Mouse (Mus musculus): Measurements from ENCODE around the gene Prickle1. TPM values are rescaled to one million over a fixed set of nuclear protein-coding genes. Genes with fewer than 3 reads are reported as not detected.

The Prickle1 gene
- polyA plus RNA-seq, 1 experiment: 5.9 TPM

DNA sequence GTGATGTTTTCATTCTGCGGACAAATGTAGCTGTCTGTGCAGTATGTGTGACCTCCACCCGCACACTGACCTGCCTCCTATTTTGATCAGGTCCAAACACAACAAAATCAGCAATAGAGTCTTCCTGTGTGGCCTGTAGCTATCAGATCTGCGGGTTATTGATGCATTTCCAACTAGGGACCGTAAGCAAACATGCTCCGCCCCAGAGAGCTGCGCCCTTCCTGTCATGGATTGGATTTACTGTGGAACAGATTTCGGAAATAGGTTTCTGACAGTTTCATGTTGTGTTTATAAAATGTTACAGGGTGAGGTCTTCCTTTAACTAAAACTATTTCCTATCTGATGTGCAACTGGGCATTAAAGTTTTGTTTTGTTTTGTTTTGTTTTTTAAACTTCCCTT, 109.6 kb downstream of the Prickle1 start:
- H3K27me3 ChIP-seq (replicated peaks; ENCODE audit: control insufficient read depth, insufficient read depth, low read length): no peaks in the 10 kb centered on the region
- no peak overlapping the region for H3K27ac ChIP-seq (ENCODE audit: insufficient read depth, low read depth, low read length)
- 56% methylated on average over 7 of the region's 7 CpGs for WGBS
- no peaks in the 10 kb centered on the region for H3K4me1 ChIP-seq (ENCODE audit: control insufficient read depth, insufficient read depth, low read length)
- DNase-seq: peak; percentile 81
- no peaks in the 10 kb centered on the region for H3K36me3 ChIP-seq (ENCODE audit: control insufficient read depth, insufficient read depth, low read length)
- TF ChIP-seq POLR2A (IDR thresholded peaks at IDR 0.05; ENCODE audit: low read depth, low read length): no peak
- no peak for TF ChIP-seq CTCF (conservative IDR thresholded peaks at IDR 0.05; ENCODE audit: insufficient read depth, insufficient read length, low read depth, low read length)
- no peak overlapping the region for H3K4me3 ChIP-seq (ENCODE audit: insufficient read depth, low read depth, low read length)

DNA sequence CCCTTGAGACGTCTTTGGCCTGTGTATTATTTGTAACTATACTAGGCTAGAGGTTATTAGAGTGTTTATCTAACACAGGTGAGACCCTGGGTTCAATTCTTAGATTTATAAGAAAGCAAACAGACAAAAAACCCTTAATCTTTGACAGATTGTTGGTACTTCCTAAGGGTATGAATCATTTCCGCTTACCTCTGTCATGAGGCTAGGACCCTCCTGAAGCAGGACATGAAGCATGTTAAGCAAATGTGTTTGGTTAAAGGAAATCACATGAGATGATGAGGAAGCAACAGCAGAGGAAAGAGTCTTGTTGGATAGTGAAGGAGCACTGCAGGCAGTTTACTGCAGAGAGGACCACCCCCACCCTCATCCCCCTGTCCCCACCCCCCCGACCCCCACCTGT, 110.4 kb downstream of the Prickle1 start:
- DNase-seq: no peak
- 71% methylated on average over 3 of the region's 3 CpGs for WGBS
- Histone ChIP-seq H3K4me3 (ENCODE audit: insufficient read depth, low read depth, low read length) (no peak overlapping the region), H3K27ac (ENCODE audit: insufficient read depth, low read depth, low read length) (no peak overlapping the region), H3K27me3 (replicated peaks; ENCODE audit: control insufficient read depth, insufficient read depth, low read length) (no peaks in the 10 kb centered on the region), H3K4me1 (ENCODE audit: control insufficient read depth, insufficient read depth, low read length) (no peaks in the 10 kb centered on the region), H3K36me3 (ENCODE audit: control insufficient read depth, insufficient read depth, low read length) (no peaks in the 10 kb centered on the region)
- TF ChIP-seq POLR2A (IDR thresholded peaks at IDR 0.05; ENCODE audit: low read depth, low read length): no peak
- no peak for TF ChIP-seq CTCF (conservative IDR thresholded peaks at IDR 0.05; ENCODE audit: insufficient read depth, insufficient read length, low read depth, low read length)

DNA sequence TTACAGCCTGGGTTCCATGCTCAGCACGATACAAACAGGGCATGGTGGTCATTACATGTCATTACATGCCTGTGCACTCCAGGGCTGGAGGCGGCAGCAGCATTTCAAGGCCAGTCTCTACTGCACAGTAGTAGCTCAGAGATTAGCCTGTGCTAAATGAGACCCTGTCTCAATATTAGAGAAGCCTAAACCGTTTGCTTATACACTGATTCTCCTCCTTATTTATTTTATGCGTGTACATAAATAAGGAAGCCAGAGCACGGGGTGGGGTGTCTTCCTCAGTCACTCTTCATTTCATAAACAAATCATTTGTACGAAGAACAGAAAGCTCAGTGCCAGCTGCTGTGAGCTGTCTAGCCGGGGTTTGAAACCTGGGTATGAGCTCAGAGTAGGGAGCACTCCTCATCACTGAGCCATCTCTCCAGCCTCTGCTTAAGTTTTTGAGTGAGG, 111.4 kb downstream of the Prickle1 start:
- Histone ChIP-seq H3K4me1 (ENCODE audit: control insufficient read depth, insufficient read depth, low read length) (no peaks in the 10 kb centered on the region), H3K4me3 (ENCODE audit: insufficient read depth, low read depth, low read length) (no peak overlapping the region), H3K27me3 (replicated peaks; ENCODE audit: control insufficient read depth, insufficient read depth, low read length) (no peaks in the 10 kb centered on the region), H3K27ac (ENCODE audit: insufficient read depth, low read depth, low read length) (no peak overlapping the region), H3K36me3 (ENCODE audit: control insufficient read depth, insufficient read depth, low read length) (no peaks in the 10 kb centered on the region)
- no peak for DNase-seq
- 80% methylated on average over 7 of the region's 7 CpGs for WGBS
- no peak for TF ChIP-seq POLR2A (IDR thresholded peaks at IDR 0.05; ENCODE audit: low read depth, low read length)
- TF ChIP-seq CTCF (conservative IDR thresholded peaks at IDR 0.05; ENCODE audit: insufficient read depth, insufficient read length, low read depth, low read length): 0 out of 2 replicates have a peak, but pooled peaks have one; percentile 15

DNA sequence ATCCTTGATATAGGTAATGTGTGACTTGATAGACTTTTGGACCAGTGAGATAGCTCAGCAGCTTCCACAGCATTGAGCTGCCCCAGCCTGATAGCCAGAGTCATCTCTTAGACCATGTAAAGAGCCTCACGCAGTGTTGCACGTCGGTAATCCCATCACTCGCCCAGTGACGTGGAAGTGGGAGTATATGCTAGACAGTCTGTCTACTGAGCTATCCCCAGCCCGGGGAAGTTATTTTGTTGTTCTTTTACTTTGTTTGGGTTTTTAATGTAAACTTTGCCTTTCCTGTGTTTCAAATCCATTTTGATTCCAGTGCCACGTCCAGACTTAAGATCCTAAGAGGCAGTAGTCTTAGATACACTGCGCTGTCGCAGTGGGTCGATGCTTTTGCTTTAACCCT, 114.6 kb downstream of the Prickle1 start:
- H3K27ac ChIP-seq (ENCODE audit: insufficient read depth, low read depth, low read length): no peak overlapping the region
- no peaks in the 10 kb centered on the region for H3K4me1 ChIP-seq (ENCODE audit: control insufficient read depth, insufficient read depth, low read length)
- no peaks in the 10 kb centered on the region for H3K27me3 ChIP-seq (replicated peaks; ENCODE audit: control insufficient read depth, insufficient read depth, low read length)
- WGBS: 94% methylated on average over 10 of the region's 10 CpGs
- DNase-seq: no peak
- no peak overlapping the region for H3K4me3 ChIP-seq (ENCODE audit: insufficient read depth, low read depth, low read length)
- H3K36me3 ChIP-seq (ENCODE audit: control insufficient read depth, insufficient read depth, low read length): no peaks in the 10 kb centered on the region
- TF ChIP-seq POLR2A (IDR thresholded peaks at IDR 0.05; ENCODE audit: low read depth, low read length): no peak
- TF ChIP-seq CTCF (conservative IDR thresholded peaks at IDR 0.05; ENCODE audit: insufficient read depth, insufficient read length, low read depth, low read length): no peak

DNA sequence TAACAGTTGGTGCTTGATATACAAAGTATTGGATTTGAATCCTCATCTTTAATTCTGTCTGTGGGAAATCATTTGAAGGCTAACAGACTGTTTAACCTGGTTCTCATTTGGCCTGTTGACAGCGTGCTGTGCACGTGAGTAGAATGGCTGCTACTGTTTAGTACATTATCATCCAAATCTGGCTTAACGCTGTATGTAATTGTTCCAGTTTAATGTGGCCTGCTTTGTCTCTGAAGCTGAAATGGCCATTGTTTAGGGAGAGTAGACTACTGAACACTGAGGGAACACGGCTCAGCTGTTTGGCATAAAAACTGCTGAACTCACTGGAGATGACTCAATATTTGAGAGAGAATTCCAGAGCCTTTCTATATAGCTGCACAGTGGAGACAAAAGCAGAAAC, 116.2 kb downstream of the Prickle1 start:
- Histone ChIP-seq H3K4me1 (ENCODE audit: control insufficient read depth, insufficient read depth, low read length) (no peaks in the 10 kb centered on the region), H3K27ac (ENCODE audit: insufficient read depth, low read depth, low read length) (no peak overlapping the region), H3K27me3 (replicated peaks; ENCODE audit: control insufficient read depth, insufficient read depth, low read length) (no peaks in the 10 kb centered on the region), H3K36me3 (ENCODE audit: control insufficient read depth, insufficient read depth, low read length) (no peaks in the 10 kb centered on the region), H3K4me3 (ENCODE audit: insufficient read depth, low read depth, low read length) (no peak overlapping the region)
- DNase-seq: no peak
- TF ChIP-seq POLR2A (IDR thresholded peaks at IDR 0.05; ENCODE audit: low read depth, low read length): no peak
- no peak for TF ChIP-seq CTCF (conservative IDR thresholded peaks at IDR 0.05; ENCODE audit: insufficient read depth, insufficient read length, low read depth, low read length)
- 64% methylated on average over 4 of the region's 4 CpGs for WGBS

DNA sequence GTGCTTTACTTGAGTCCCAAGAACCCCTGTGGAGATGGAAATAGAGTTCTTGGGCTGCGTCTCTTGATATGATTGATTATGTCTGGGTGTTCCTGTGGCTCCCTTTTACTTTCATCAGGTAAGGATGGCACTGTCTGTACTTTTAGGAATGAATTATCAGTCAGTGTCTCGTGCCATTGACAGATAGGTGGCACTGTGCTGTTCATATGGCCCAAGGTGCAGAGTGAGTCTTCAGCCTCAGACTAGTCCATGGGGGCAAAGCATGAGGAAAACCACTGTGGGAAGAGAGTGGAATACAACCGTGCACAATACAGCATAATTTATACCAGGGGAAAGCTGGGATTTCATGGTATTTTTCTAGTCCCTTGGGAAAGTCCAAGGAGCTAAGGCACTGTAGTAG, 117.0 kb downstream of the Prickle1 start:
- Histone ChIP-seq H3K4me3 (ENCODE audit: insufficient read depth, low read depth, low read length) (no peak overlapping the region), H3K36me3 (ENCODE audit: control insufficient read depth, insufficient read depth, low read length) (no peaks in the 10 kb centered on the region), H3K27ac (ENCODE audit: insufficient read depth, low read depth, low read length) (no peak overlapping the region), H3K4me1 (ENCODE audit: control insufficient read depth, insufficient read depth, low read length) (no peaks in the 10 kb centered on the region), H3K27me3 (replicated peaks; ENCODE audit: control insufficient read depth, insufficient read depth, low read length) (no peaks in the 10 kb centered on the region)
- DNase-seq: no peak
- TF ChIP-seq POLR2A (IDR thresholded peaks at IDR 0.05; ENCODE audit: low read depth, low read length) (no peak), CTCF (conservative IDR thresholded peaks at IDR 0.05; ENCODE audit: insufficient read depth, insufficient read length, low read depth, low read length) (peak; percentile 29; the same call in 1 of the 2 replicates)
- WGBS: 79% methylated on average over 3 of the region's 3 CpGs

DNA sequence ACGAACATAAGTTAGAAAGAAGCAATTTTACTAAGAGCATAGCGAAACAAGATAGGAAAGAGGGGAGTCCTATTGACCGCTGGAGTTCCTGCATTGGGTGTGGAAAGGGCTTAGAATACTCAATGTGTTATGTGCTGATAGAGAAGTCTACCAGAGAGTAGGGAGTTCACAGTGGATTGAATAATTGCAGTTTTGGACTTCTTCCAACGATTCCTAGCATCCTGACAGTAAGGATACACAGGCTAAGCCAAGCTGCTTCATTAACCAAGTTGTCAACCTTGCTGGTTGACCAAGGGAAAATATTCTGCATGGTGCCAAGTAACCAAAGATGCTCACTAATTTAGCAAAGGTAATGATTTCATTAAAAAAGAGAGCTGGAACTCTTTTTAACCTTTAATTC, 118.0 kb downstream of the Prickle1 start:
- Histone ChIP-seq H3K27ac (ENCODE audit: insufficient read depth, low read depth, low read length) (no peak overlapping the region), H3K27me3 (replicated peaks; ENCODE audit: control insufficient read depth, insufficient read depth, low read length) (no peaks in the 10 kb centered on the region), H3K4me1 (ENCODE audit: control insufficient read depth, insufficient read depth, low read length) (no peaks in the 10 kb centered on the region), H3K4me3 (ENCODE audit: insufficient read depth, low read depth, low read length) (no peak overlapping the region), H3K36me3 (ENCODE audit: control insufficient read depth, insufficient read depth, low read length) (no peaks in the 10 kb centered on the region)
- TF ChIP-seq CTCF (conservative IDR thresholded peaks at IDR 0.05; ENCODE audit: insufficient read depth, insufficient read length, low read depth, low read length) (no peak), POLR2A (IDR thresholded peaks at IDR 0.05; ENCODE audit: low read depth, low read length) (no peak)
- no peak for DNase-seq
- 86% methylated on average over 4 of the region's 4 CpGs for WGBS
